Mouse (Mus musculus) heart, embryonic 15.5 days (tissue): ENCODE data around the gene Cinp. TPM values are rescaled to one million over a fixed set of nuclear protein-coding genes. Genes with fewer than 3 reads are reported as not detected.

ENCODE experiments used
- ATAC-seq: fragments of 200-750 bp; cut with Nextera tagmentation; replicated peaks from 2 replicates; pipeline ENCODE4 v1.8.0; 2017; ENCODE audit warnings: low read depth, moderate TSS enrichment; ENCODE audit not compliant: insufficient number of reproducible peaks, insufficient read depth, low FRiP score
- H3K27ac ChIP-seq: fragments of 300-500 bp; sonication (generic); 2 replicates; pipeline ENCODE4 v1.5.1; 2015; ENCODE audit warnings: mild to moderate bottlenecking, inconsistent platforms
- H3K27me3 ChIP-seq: fragments of 300-500 bp; sonication (generic); 2 replicates; pipeline ENCODE4 v1.6.1; 2015; ENCODE audit warnings: inconsistent platforms
- H3K36me3 ChIP-seq: fragments of 300-500 bp; sonication (generic); 2 replicates; pipeline ENCODE4 v1.6.1; 2015; ENCODE audit warnings: mild to moderate bottlenecking, inconsistent platforms
- H3K4me1 ChIP-seq: fragments of 300-500 bp; sonication (generic); replicated peaks from 2 replicates; pipeline ENCODE4 v1.6.1; 2015; ENCODE audit warnings: inconsistent platforms
- H3K4me2 ChIP-seq: fragments of 300-500 bp; sonication (generic); 2 replicates; pipeline ENCODE4 v1.6.1; 2015; ENCODE audit warnings: inconsistent platforms, mild to moderate bottlenecking, moderate library complexity
- H3K4me3 ChIP-seq: fragments of 300-500 bp; sonication (generic); 2 replicates; pipeline ENCODE4 v1.5.1; 2015; ENCODE audit warnings: mild to moderate bottlenecking, inconsistent platforms
- H3K9ac ChIP-seq: fragments of 300-500 bp; sonication (generic); 2 replicates; pipeline ENCODE4 v1.6.1; 2015; ENCODE audit warnings: mild to moderate bottlenecking, inconsistent platforms
- H3K9me3 ChIP-seq: fragments of 300-500 bp; sonication (generic); replicated peaks from 2 replicates; pipeline ENCODE4 v1.6.1; 2016; ENCODE audit warnings: inconsistent platforms
- WGBS: fragments of 180-500 bp; shearing (Covaris S2); methylation state at CpG from one replicate; pipeline ENCODE4 v1.1.7; 2015; ENCODE audit warnings: mixed read lengths; 5-methylcytosine and 5-hydroxymethylcytosine counted together
- polyA plus RNA-seq: library from polyadenylated mRNA; unstranded; fragments of >200 nt; fragmentation: Nextera tagmentation; extraction: Ambion mirVana; gene quantifications from 2 replicates; pipeline ENCODE4 v1.2.1, GENCODE M21; 2015

The Cinp gene
- polyA plus RNA-seq: 55.2 and 64.2 TPM in 2 replicates

GRCm38 (mm10) chr12:110889036-110890020 is at the start of gene Cinp, which contains the start of gene Tecpr2:
TSS of gene Cinp (minus strand) at chr12:110889145.
TSS of gene Tecpr2 (plus strand) at chr12:110889264.
- Histone ChIP-seq H3K9me3 (no peaks in the 10 kb centered on the region), H3K4me1 (peaks cover 17% of the 10 kb centered on the region), H3K36me3 (no peaks in the 10 kb centered on the region), H3K27ac (peak within 1 kb of the TSS; percentile 87), H3K9ac (peak within 1 kb of the TSS; percentile 81), H3K4me2 (peak within 1 kb of the TSS; percentile 94), H3K27me3 (no peaks in the 10 kb centered on the region), H3K4me3 (peak within 1 kb of the TSS; percentile 79)
- WGBS: under 1% methylated on average over 74 of the region's 74 CpGs
- peak; percentile 99 for ATAC-seq

- Histone ChIP-seq H3K36me3 (peaks cover 15% of the 10 kb centered on the region), H3K9ac (no peak overlapping the region), H3K4me3 (no peak overlapping the region), H3K4me2 (no peak overlapping the region), H3K9me3 (no peaks in the 10 kb centered on the region), H3K27me3 (no peaks in the 10 kb centered on the region), H3K27ac (no peak overlapping the region), H3K4me1 (no peaks in the 10 kb centered on the region)
- no peak for ATAC-seq
- WGBS: 75% methylated on average over 5 of the region's 5 CpGs
Observed at GRCm38 (mm10) chr12:110937496-110937895, 48.6 kb upstream of the Cinp start.

GRCm38 (mm10) chr12:110935983-110936620 is 47.2 kb upstream of the Cinp start:
- H3K36me3 ChIP-seq: peaks cover 19% of the 10 kb centered on the region

GRCm38 (mm10) chr12:110932820-110933219 is 43.9 kb upstream of the Cinp start:
- ATAC-seq: no peak
- H3K4me1 ChIP-seq: no peaks in the 10 kb centered on the region
- H3K9ac ChIP-seq: no peak overlapping the region
- peaks cover 18% of the 10 kb centered on the region for H3K36me3 ChIP-seq
- no peak overlapping the region for H3K4me2 ChIP-seq
- H3K4me3 ChIP-seq: no peak overlapping the region
- H3K27ac ChIP-seq: no peak overlapping the region
- WGBS: 58% methylated on average over 5 of the region's 5 CpGs
- H3K9me3 ChIP-seq: no peaks in the 10 kb centered on the region
- no peaks in the 10 kb centered on the region for H3K27me3 ChIP-seq

More at GRCm38 (mm10) chr12:110935983-110936620, 47.2 kb upstream of the Cinp start:
- H3K27me3 ChIP-seq: no peaks in the 10 kb centered on the region
- no peaks in the 10 kb centered on the region for H3K9me3 ChIP-seq
- no peak overlapping the region for H3K4me2 ChIP-seq
- peak; percentile 76 for ATAC-seq
- no peak overlapping the region for H3K27ac ChIP-seq
- 58% methylated on average over 9 of the region's 9 CpGs for WGBS
- no peaks in the 10 kb centered on the region for H3K4me1 ChIP-seq
- H3K9ac ChIP-seq: no peak overlapping the region
- H3K4me3 ChIP-seq: no peak overlapping the region

- no peak overlapping the region for H3K4me3 ChIP-seq
- H3K27me3 ChIP-seq: no peaks in the 10 kb centered on the region
- no peak overlapping the region for H3K27ac ChIP-seq
- H3K36me3 ChIP-seq: peaks cover 10% of the 10 kb centered on the region
- 82% methylated on average over 5 of the region's 5 CpGs for WGBS
- no peaks in the 10 kb centered on the region for H3K4me1 ChIP-seq
- ATAC-seq: no peak
- no peak overlapping the region for H3K9ac ChIP-seq
- no peak overlapping the region for H3K4me2 ChIP-seq
- H3K9me3 ChIP-seq: no peaks in the 10 kb centered on the region
Observed at GRCm38 (mm10) chr12:110921572-110921971, 32.6 kb upstream of the Cinp start.

- Histone ChIP-seq H3K4me1 (no peaks in the 10 kb centered on the region), H3K27ac (no peak overlapping the region), H3K9ac (no peak overlapping the region), H3K4me2 (no peak overlapping the region), H3K9me3 (no peaks in the 10 kb centered on the region), H3K27me3 (no peaks in the 10 kb centered on the region), H3K36me3 (peaks cover 13% of the 10 kb centered on the region), H3K4me3 (no peak overlapping the region)
- WGBS: 75% methylated on average over 4 of the region's 4 CpGs
- ATAC-seq: no peak
Observed at GRCm38 (mm10) chr12:110920254-110920653, 31.3 kb upstream of the Cinp start.

GRCm38 (mm10) chr12:110915761-110916160 is 26.8 kb upstream of the Cinp start:
- Histone ChIP-seq H3K9ac (no peak overlapping the region), H3K36me3 (peaks cover 11% of the 10 kb centered on the region), H3K27me3 (no peaks in the 10 kb centered on the region), H3K4me3 (no peak overlapping the region), H3K27ac (no peak overlapping the region), H3K4me2 (no peak overlapping the region), H3K4me1 (no peaks in the 10 kb centered on the region), H3K9me3 (no peaks in the 10 kb centered on the region)
- no peak for ATAC-seq
- 76% methylated on average over 9 of the region's 9 CpGs for WGBS

GRCm38 (mm10) chr12:110909962-110910361 is 21.0 kb upstream of the Cinp start:
- WGBS: 87% methylated on average over 2 of the region's 2 CpGs
- H3K27me3 ChIP-seq: no peaks in the 10 kb centered on the region
- no peak overlapping the region for H3K4me2 ChIP-seq
- H3K4me3 ChIP-seq: no peak overlapping the region
- no peak overlapping the region for H3K27ac ChIP-seq
- no peaks in the 10 kb centered on the region for H3K4me1 ChIP-seq
- 0 out of 2 replicates have a peak, but pooled peaks cover 6% of the 10 kb centered on the region for H3K36me3 ChIP-seq
- no peak overlapping the region for H3K9ac ChIP-seq
- H3K9me3 ChIP-seq: no peaks in the 10 kb centered on the region
- no peak for ATAC-seq

- Histone ChIP-seq H3K4me2 (no peak overlapping the region), H3K9ac (no peak overlapping the region), H3K27me3 (no peaks in the 10 kb centered on the region), H3K27ac (no peak overlapping the region), H3K36me3 (0 out of 2 replicates have a peak, but pooled peaks cover 6% of the 10 kb centered on the region), H3K9me3 (no peaks in the 10 kb centered on the region), H3K4me1 (no peaks in the 10 kb centered on the region), H3K4me3 (no peak overlapping the region)
- no peak for ATAC-seq
- 57% methylated on average over 3 of the region's 3 CpGs for WGBS
Observed at GRCm38 (mm10) chr12:110907845-110908244, 18.9 kb upstream of the Cinp start.

GRCm38 (mm10) chr12:110903536-110903935 is 14.6 kb upstream of the Cinp start:
- H3K27ac ChIP-seq: no peak overlapping the region
- no peak overlapping the region for H3K4me3 ChIP-seq
- WGBS: 90% methylated on average over 2 of the region's 2 CpGs
- ATAC-seq: no peak
- H3K9me3 ChIP-seq: no peaks in the 10 kb centered on the region
- H3K9ac ChIP-seq: no peak overlapping the region
- H3K4me2 ChIP-seq: no peak overlapping the region
- no peaks in the 10 kb centered on the region for H3K4me1 ChIP-seq
- H3K36me3 ChIP-seq: no peaks in the 10 kb centered on the region
- no peaks in the 10 kb centered on the region for H3K27me3 ChIP-seq

- Histone ChIP-seq H3K36me3 (no peaks in the 10 kb centered on the region), H3K27me3 (no peaks in the 10 kb centered on the region), H3K4me2 (no peak overlapping the region), H3K9me3 (no peaks in the 10 kb centered on the region), H3K9ac (no peak overlapping the region), H3K27ac (no peak overlapping the region), H3K4me3 (no peak overlapping the region), H3K4me1 (no peaks in the 10 kb centered on the region)
- ATAC-seq: no peak
- WGBS: 76% methylated on average over 4 of the region's 4 CpGs
Observed at GRCm38 (mm10) chr12:110902106-110902505, 13.2 kb upstream of the Cinp start.
